In genomic region chr9:96415873-96416570, GRCm38 (mm10) we compare ENCODE assay signal across 8 mouse cellular contexts. TPM values are rescaled to one million over a fixed set of nuclear protein-coding genes. Genes with fewer than 3 reads are reported as not detected.
A peak's percentile ranks its signal among the peaks of the same experiment; 100 is the strongest.
DNase-seq lines count a peak whose midpoint lies in the region; ATAC-seq lines count a peak whose summit lies in the region.

No protein-coding gene starts in this region.

- ATAC-seq in forebrain, embryonic 14.5 days, result no peak
- ATAC-seq in forebrain, embryonic 11.5 days (replicated peaks; ENCODE audit: low FRiP score), result no peak
- peak; percentile 69 for ATAC-seq in lung, embryonic 16.5 days (ENCODE audit: low read depth)

- no peaks in the 10 kb centered on the region for H3K4me1 ChIP-seq in forebrain, embryonic 14.5 days (ENCODE audit: control insufficient read depth, insufficient read depth, low read length)
- H3K4me1 ChIP-seq in forebrain, embryonic 11.5 days (replicated peaks; ENCODE audit: control insufficient read depth, insufficient read depth, low read length), result no peaks in the 10 kb centered on the region
- H3K4me1 ChIP-seq in lung, embryonic 16.5 days (replicated peaks; ENCODE audit: control insufficient read depth, insufficient read depth, low read length), result peaks cover 11% of the 10 kb centered on the region; the same call in 1 of the 2 replicates

- no peak overlapping the region for H3K4me3 ChIP-seq in forebrain, embryonic 14.5 days (ENCODE audit: low read depth, low read length)
- H3K4me3 ChIP-seq in forebrain, embryonic 11.5 days (ENCODE audit: low read depth, low read length), result no peak overlapping the region
- H3K4me3 ChIP-seq in lung, embryonic 16.5 days (ENCODE audit: low read length), result no peak overlapping the region

- peak; percentile 29 for DNase-seq in forebrain, embryonic 14.5 days (ENCODE audit: low spot score)
- no peak for DNase-seq in forebrain, embryonic 11.5 days (ENCODE audit: low spot score)
- DNase-seq in right cerebral cortex, postnatal 14 days, result peak; percentile 15
- no peak for DNase-seq in right cerebral cortex, adult 18-20 months
- DNase-seq in thymus, postnatal 25 days, result peak; percentile 63
- no peak for DNase-seq in adrenal gland, postnatal 4 days (ENCODE audit: low spot score in 2 of 2)
- DNase-seq in cerebellum, adult 8-10 months, result no peak

- H3K4me2 ChIP-seq in forebrain, embryonic 14.5 days (ENCODE audit: low read length), result no peak overlapping the region
- H3K4me2 ChIP-seq in forebrain, embryonic 11.5 days (ENCODE audit: low read depth, low read length, severe bottlenecking), result no peak overlapping the region
- H3K4me2 ChIP-seq in lung, embryonic 16.5 days (ENCODE audit: low read depth, low read length), result no peak overlapping the region

- 43% methylated on average over 5 of the region's 5 CpGs for WGBS in forebrain, embryonic 14.5 days
- 55% methylated on average over 5 of the region's 5 CpGs for WGBS in forebrain, embryonic 11.5 days
- WGBS in lung, embryonic 16.5 days, result 29% methylated on average over 5 of the region's 5 CpGs

- H3K27me3 ChIP-seq in forebrain, embryonic 14.5 days (replicated peaks; ENCODE audit: control insufficient read depth, insufficient read depth, low read length), result no peaks in the 10 kb centered on the region
- no peaks in the 10 kb centered on the region for H3K27me3 ChIP-seq in forebrain, embryonic 11.5 days (ENCODE audit: control insufficient read depth, insufficient read depth, low read length)
- H3K27me3 ChIP-seq in lung, embryonic 16.5 days (ENCODE audit: control insufficient read depth, insufficient read depth, low read depth, low read length), result no peaks in the 10 kb centered on the region

- H3K36me3 ChIP-seq in forebrain, embryonic 14.5 days (ENCODE audit: control insufficient read depth, insufficient read depth, low read length), result no peaks in the 10 kb centered on the region
- no peaks in the 10 kb centered on the region for H3K36me3 ChIP-seq in forebrain, embryonic 11.5 days (ENCODE audit: control insufficient read depth, insufficient read depth, low read length)
- no peaks in the 10 kb centered on the region for H3K36me3 ChIP-seq in lung, embryonic 16.5 days (ENCODE audit: control insufficient read depth, insufficient read depth, low read length)

- no peak overlapping the region for H3K9ac ChIP-seq in forebrain, embryonic 14.5 days (ENCODE audit: low read length)
- no peak overlapping the region for H3K9ac ChIP-seq in forebrain, embryonic 11.5 days (ENCODE audit: low read length)
- H3K9ac ChIP-seq in lung, embryonic 16.5 days (ENCODE audit: low read length), result no peak overlapping the region

- H3K27ac ChIP-seq in forebrain, embryonic 14.5 days (ENCODE audit: low read depth, low read length), result no peak overlapping the region
- H3K27ac ChIP-seq in forebrain, embryonic 11.5 days (ENCODE audit: low read depth, low read length), result no peak overlapping the region
- H3K27ac ChIP-seq in lung, embryonic 16.5 days (ENCODE audit: low read length), result peak overlapping the region; percentile 56

- H3K9me3 ChIP-seq in forebrain, embryonic 14.5 days (replicated peaks; ENCODE audit: control insufficient read depth, low read length), result no peaks in the 10 kb centered on the region
- H3K9me3 ChIP-seq in forebrain, embryonic 11.5 days (ENCODE audit: control insufficient read depth, low read length), result no peaks in the 10 kb centered on the region
- no peaks in the 10 kb centered on the region for H3K9me3 ChIP-seq in lung, embryonic 16.5 days (ENCODE audit: control insufficient read depth, low read length)

RNA-seq across cellular contexts. Expression of gene Atp1b3, which starts 51.8 kb away (rescaled TPM):
- polyA plus RNA-seq in forebrain, embryonic 14.5 days (2014; fragmentation: Nextera tagmentation; extraction: Ambion mirVana), result 143 and 163 TPM in 2 replicates
- 169 and 170 TPM in 2 replicates for polyA plus RNA-seq in forebrain, embryonic 11.5 days (2014; fragmentation: Nextera tagmentation; extraction: Ambion mirVana)
- 177 and 188 TPM in 2 replicates for polyA plus RNA-seq in lung, embryonic 16.5 days (2015; fragmentation: Nextera tagmentation; extraction: Ambion mirVana)
- 100 to 1,000 TPM; 161 TPM for total RNA-seq in adrenal gland, postnatal 4 days (2021)

Comparison
In these comparisons a context has a peak if more than half of its experiments do, and no peak if none do; other contexts are left out.
1. DNase-seq: peak in forebrain, embryonic 14.5 days (single experiment), right cerebral cortex, postnatal 14 days (single experiment) and thymus, postnatal 25 days (single experiment); none in forebrain, embryonic 11.5 days (single experiment), right cerebral cortex, adult 18-20 months (single experiment), adrenal gland, postnatal 4 days (0 of 2) and cerebellum, adult 8-10 months (single experiment).